8 mouse cellular contexts compared by ENCODE assay signal in genomic region chr7:104199822-104200221, GRCm38 (mm10). TPM values are rescaled to one million over a fixed set of nuclear protein-coding genes. Genes with fewer than 3 reads are reported as not detected.
A peak's percentile ranks its signal among the peaks of the same experiment; 100 is the strongest.
DNase-seq lines count a peak whose midpoint lies in the region; ATAC-seq lines count a peak whose summit lies in the region.

No protein-coding gene starts in this region.

- ATAC-seq in granulocyte monocyte progenitor cell, adult 5-6 weeks (replicated peaks; ENCODE audit: poor library complexity, severe bottlenecking): peak; percentile 99
- peak; percentile 77; the same call in 1 of the 2 replicates for ATAC-seq in kidney, embryonic 15.5 days (replicated peaks; ENCODE audit: low FRiP score)
- ATAC-seq in liver, embryonic 16.5 days (ENCODE audit: low read depth): peak; percentile 60; the same call in 1 of the 2 replicates

- no peaks in the 10 kb centered on the region for H3K9me3 ChIP-seq in kidney, embryonic 15.5 days (replicated peaks)
- H3K9me3 ChIP-seq in liver, embryonic 16.5 days (replicated peaks; ENCODE audit: control insufficient read depth, low read length): no peaks in the 10 kb centered on the region

- H3K36me3 ChIP-seq in kidney, embryonic 15.5 days: no peaks in the 10 kb centered on the region
- H3K36me3 ChIP-seq in liver, embryonic 16.5 days (ENCODE audit: control insufficient read depth, insufficient read depth): no peaks in the 10 kb centered on the region

- H3K4me2 ChIP-seq in kidney, embryonic 15.5 days: no peak overlapping the region
- no peak overlapping the region for H3K4me2 ChIP-seq in liver, embryonic 16.5 days (ENCODE audit: low read depth, low read length)

- H3K4me3 ChIP-seq in kidney, embryonic 15.5 days (replicated peaks): no peak overlapping the region
- H3K4me3 ChIP-seq in liver, embryonic 16.5 days (ENCODE audit: low read depth, low read length): no peak overlapping the region

- H3K4me1 ChIP-seq in kidney, embryonic 15.5 days: no peaks in the 10 kb centered on the region
- H3K4me1 ChIP-seq in liver, embryonic 16.5 days (ENCODE audit: control insufficient read depth, low read depth, low read length): no peaks in the 10 kb centered on the region

- no peak overlapping the region for H3K27ac ChIP-seq in kidney, embryonic 15.5 days
- no peak overlapping the region for H3K27ac ChIP-seq in liver, embryonic 16.5 days (ENCODE audit: low read length)

- no peak overlapping the region for H3K9ac ChIP-seq in kidney, embryonic 15.5 days
- H3K9ac ChIP-seq in liver, embryonic 16.5 days (ENCODE audit: low read depth, low read length): no peak overlapping the region

- DNase-seq in 416B (ENCODE audit: low read depth) (peak; percentile 74), NIH3T3 (ENCODE audit: low read depth) (peak; percentile 84)
- DNase-seq in embryo, embryonic 10 days (ENCODE audit: low spot score): peak; percentile 86
- DNase-seq in retina, postnatal 1 day: peak; percentile 67
- DNase-seq in urinary bladder, adult 18-20 months (ENCODE audit: low spot score in 2 of 2): peak; percentile 47 to 59

- H3K27me3 ChIP-seq in kidney, embryonic 15.5 days: no peaks in the 10 kb centered on the region
- H3K27me3 ChIP-seq in liver, embryonic 16.5 days (ENCODE audit: control insufficient read depth, insufficient read depth, low read depth, low read length): no peaks in the 10 kb centered on the region

- 12% methylated on average over 5 of the region's 5 CpGs for WGBS in kidney, embryonic 15.5 days
- WGBS in liver, embryonic 16.5 days (ENCODE audit: insufficient replicate concordance): 2% methylated on average over 5 of the region's 5 CpGs

RNA-seq across cellular contexts. Expression of gene Olfr649, which starts 4.0 kb away (rescaled TPM):
- total RNA-seq in granulocyte monocyte progenitor cell, adult 5-6 weeks (2014; fragmentation: Nextera tagmentation): not detected in 2 replicates
- not detected in 2 replicates for total RNA-seq in granulocyte monocyte progenitor cell, adult 5-6 weeks (2017)
- polyA plus RNA-seq in kidney, embryonic 15.5 days (2015; fragmentation: Nextera tagmentation; extraction: Ambion mirVana): not detected in 2 replicates
- not detected in 2 replicates for polyA plus RNA-seq in liver, embryonic 16.5 days (2015; fragmentation: Nextera tagmentation; extraction: Ambion mirVana)

RNA-seq across cellular contexts. Expression of gene Olfr648, which starts 16.6 kb away (rescaled TPM):
- total RNA-seq in granulocyte monocyte progenitor cell, adult 5-6 weeks (2014; fragmentation: Nextera tagmentation): not detected in 2 replicates
- 0.26 TPM in 1 of 2 replicates, not detected in the other for total RNA-seq in granulocyte monocyte progenitor cell, adult 5-6 weeks (2017)
- 0.10 and 0.14 TPM in 2 replicates for polyA plus RNA-seq in kidney, embryonic 15.5 days (2015; fragmentation: Nextera tagmentation; extraction: Ambion mirVana)
- 0.04 and 0.05 TPM in 2 replicates for polyA plus RNA-seq in liver, embryonic 16.5 days (2015; fragmentation: Nextera tagmentation; extraction: Ambion mirVana)

RNA-seq across cellular contexts. Expression of gene Trim6, which starts 18.8 kb away (rescaled TPM):
- total RNA-seq in granulocyte monocyte progenitor cell, adult 5-6 weeks (2014; fragmentation: Nextera tagmentation): 0.13 and 3.0 TPM in 2 replicates
- 3.7 and 4.7 TPM in 2 replicates for total RNA-seq in granulocyte monocyte progenitor cell, adult 5-6 weeks (2017)
- polyA plus RNA-seq in kidney, embryonic 15.5 days (2015; fragmentation: Nextera tagmentation; extraction: Ambion mirVana): 1.9 and 2.2 TPM in 2 replicates
- 0.22 and 0.37 TPM in 2 replicates for polyA plus RNA-seq in liver, embryonic 16.5 days (2015; fragmentation: Nextera tagmentation; extraction: Ambion mirVana)

RNA-seq across cellular contexts. Expression of gene Olfm5, which starts 35.2 kb away (rescaled TPM):
- not detected in 2 replicates for total RNA-seq in granulocyte monocyte progenitor cell, adult 5-6 weeks (2014; fragmentation: Nextera tagmentation)
- total RNA-seq in granulocyte monocyte progenitor cell, adult 5-6 weeks (2017): not detected in 2 replicates
- not detected in 2 replicates for polyA plus RNA-seq in kidney, embryonic 15.5 days (2015; fragmentation: Nextera tagmentation; extraction: Ambion mirVana)
- not detected in 2 replicates for polyA plus RNA-seq in liver, embryonic 16.5 days (2015; fragmentation: Nextera tagmentation; extraction: Ambion mirVana)

RNA-seq across cellular contexts. Expression of gene Trim34a, which starts 44.4 kb away (rescaled TPM):
- total RNA-seq in granulocyte monocyte progenitor cell, adult 5-6 weeks (2014; fragmentation: Nextera tagmentation): 10.9 and 17.8 TPM in 2 replicates
- total RNA-seq in granulocyte monocyte progenitor cell, adult 5-6 weeks (2017): 9.9 and 14.7 TPM in 2 replicates
- polyA plus RNA-seq in kidney, embryonic 15.5 days (2015; fragmentation: Nextera tagmentation; extraction: Ambion mirVana): 2.0 and 2.1 TPM in 2 replicates
- 1.3 and 1.4 TPM in 2 replicates for polyA plus RNA-seq in liver, embryonic 16.5 days (2015; fragmentation: Nextera tagmentation; extraction: Ambion mirVana)
